Mouse (Mus musculus): Measurements from ENCODE around the gene 9230110F15Rik.
"Not testable (repeated sequence)": the region's sequence is repeated elsewhere in the genome, so short reads cannot be mapped to it uniquely, and the experiment has no call there.

Gene 9230110F15Rik

DNA sequence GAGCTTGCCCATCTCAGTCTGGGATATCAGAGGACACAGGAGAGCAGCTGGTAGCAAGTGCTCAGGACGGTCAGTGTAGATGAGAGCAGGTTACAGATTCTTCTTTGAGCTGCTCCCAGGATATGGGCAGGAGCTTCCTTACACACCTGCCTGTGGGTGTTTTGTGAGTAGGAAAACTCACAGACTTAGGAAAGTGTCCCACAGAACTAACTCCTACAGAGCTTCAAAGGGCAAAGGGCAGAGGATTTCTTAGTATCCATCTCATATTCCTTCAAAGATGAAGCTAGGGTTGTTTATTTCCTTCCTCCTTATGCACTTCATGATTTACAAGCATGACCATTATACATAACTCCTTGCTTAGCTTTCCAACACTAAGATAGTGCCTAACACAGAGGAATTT, at the start of gene 9230110F15Rik:
9230110F15Rik (minus strand) TSS at position 101 of the 400 bp plus-strand sequence.
- no peak for DNase-seq (ENCODE audit: low spot score)

GRCm38 (mm10) chr9:35893112-35893511, 49.2 kb upstream of the 9230110F15Rik start:
- not testable (repeated sequence) for DNase-seq (ENCODE audit: low spot score)

DNA sequence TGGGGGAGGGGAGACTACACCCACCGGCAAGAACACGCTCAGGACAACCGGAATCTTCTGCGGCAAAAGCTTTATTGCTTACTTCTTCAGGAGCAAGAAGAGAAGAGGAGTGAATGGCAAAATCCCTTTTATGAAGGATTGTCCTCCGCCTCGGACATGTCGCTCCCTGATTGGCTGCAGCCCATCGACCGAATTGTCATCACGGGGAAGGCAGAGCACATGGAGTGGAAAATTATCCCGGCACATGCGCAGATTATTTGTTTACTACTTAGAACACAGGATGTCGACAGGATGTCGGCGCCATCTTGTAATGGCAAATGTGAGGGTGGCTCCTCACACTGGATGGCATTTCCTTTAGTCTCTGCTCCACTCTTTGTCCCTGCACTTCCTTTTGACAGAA, 26.1 kb downstream of the 9230110F15Rik start:
- DNase-seq (ENCODE audit: low spot score), result not testable (repeated sequence)

DNA sequence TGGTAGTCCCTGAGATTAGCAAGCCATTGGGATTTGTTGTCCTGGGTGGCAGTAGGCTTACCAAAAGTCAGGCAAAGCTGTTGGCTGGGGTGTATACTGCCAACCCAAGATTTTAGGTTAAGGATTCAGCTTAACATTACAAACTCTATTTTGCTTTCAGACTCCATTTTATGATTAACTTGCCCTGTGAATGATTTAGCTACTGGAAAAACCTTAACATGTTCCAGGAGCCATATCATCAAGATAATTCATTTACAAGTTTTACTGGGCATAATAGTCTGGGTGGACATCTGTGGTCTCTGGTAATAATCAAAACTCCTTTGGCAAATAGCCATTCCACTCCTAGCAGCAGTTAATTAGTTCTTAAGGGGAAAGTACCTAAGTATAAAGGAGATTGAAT, 45.8 kb downstream of the 9230110F15Rik start:
- DNase-seq (ENCODE audit: low spot score), result no peak

- DNase-seq (ENCODE audit: low spot score), result no peak
Observed at GRCm38 (mm10) chr9:35790001-35790400, 53.9 kb downstream of the 9230110F15Rik start, which contains the start of the genes Gm27235 and D730048I06Rik. Gene Gm27235, minus strand, starts transcription at chr9:35790101. Gene D730048I06Rik, minus strand, starts transcription at chr9:35790112.

Measured in ovary, adult 18-20 months (tissue).